Mouse (Mus musculus): ENCODE measurements around the gene Slc25a11. TPM values are rescaled to one million over a fixed set of nuclear protein-coding genes. Genes with fewer than 3 reads are reported as not detected.

Gene Slc25a11
- polyA plus RNA-seq, 1 experiment from 2014 or later, result 174 TPM

GRCm38 (mm10) chr11:70669582-70670345 is 22.5 kb upstream of the Slc25a11 start:
- Histone ChIP-seq H3K36me3 (ENCODE audit: control insufficient read depth, insufficient read depth) (peaks cover 5% of the 10 kb centered on the region), H3K4me2 (ENCODE audit: low read length) (peak overlapping the region; percentile 85), H3K27me3 (replicated peaks; ENCODE audit: control insufficient read depth, insufficient read depth, low read length) (no peaks in the 10 kb centered on the region), H3K4me3 (replicated peaks; ENCODE audit: low read length) (peak overlapping the region; percentile 66), H3K9me3 (ENCODE audit: control insufficient read depth, low read length) (no peaks in the 10 kb centered on the region), H3K4me1 (replicated peaks; ENCODE audit: control insufficient read depth, insufficient read depth, low read length) (peaks cover 24% of the 10 kb centered on the region), H3K9ac (replicated peaks; ENCODE audit: low read depth, low read length) (peak overlapping the region; percentile 63), H3K27ac (ENCODE audit: low read length) (peak overlapping the region; percentile 97)
- peak; percentile 26 for ATAC-seq
- WGBS, result 0% methylated on average over 31 of the region's 31 CpGs

DNA sequence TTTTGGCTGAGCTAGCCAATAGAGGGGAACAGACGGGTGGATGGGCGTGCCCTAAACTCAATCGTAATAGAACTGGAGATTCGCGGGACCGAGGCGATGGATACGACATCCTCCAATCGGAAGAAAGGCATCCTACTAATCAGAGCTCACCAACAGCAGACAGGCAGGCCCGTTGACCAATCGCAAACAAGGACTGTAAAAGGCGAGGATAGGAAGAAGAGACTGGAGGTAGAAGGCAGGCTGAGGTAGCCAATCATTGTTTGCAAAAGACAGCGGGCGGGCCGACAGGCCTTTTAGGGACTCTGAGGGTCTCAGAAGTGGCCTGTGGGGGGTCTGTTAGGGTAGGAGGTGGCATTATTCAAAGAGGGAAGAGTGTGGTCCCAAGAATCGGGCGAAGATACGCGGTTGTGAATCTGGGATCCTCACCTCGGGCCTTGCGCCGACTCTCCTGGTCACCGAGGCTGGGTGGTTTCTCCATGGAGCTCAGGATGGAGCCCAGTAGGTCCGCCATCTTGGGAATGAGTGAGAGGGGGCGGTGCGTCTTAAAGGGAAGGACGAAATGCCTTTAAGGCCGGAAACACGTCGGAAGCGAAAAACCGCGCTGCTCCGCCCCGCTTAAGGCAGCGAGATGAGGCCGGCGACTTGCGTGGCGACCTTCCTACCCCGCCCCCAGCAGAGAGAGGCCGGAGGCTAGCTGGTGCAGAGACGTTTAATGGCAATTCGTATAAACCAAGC is 21.7 kb upstream of the Slc25a11 start, which contains the start of gene Spag7:
Gene Spag7, minus strand, starts transcription at position 646 of the 735 bp plus-strand sequence.
- H3K4me2 ChIP-seq (ENCODE audit: low read length), result peak within 1 kb of the TSS; percentile 85
- H3K27me3 ChIP-seq (replicated peaks; ENCODE audit: control insufficient read depth, insufficient read depth, low read length), result no peaks in the 10 kb centered on the region
- peak within 1 kb of the TSS; percentile 97 for H3K27ac ChIP-seq (ENCODE audit: low read length)
- H3K4me1 ChIP-seq (replicated peaks; ENCODE audit: control insufficient read depth, insufficient read depth, low read length), result peaks cover 24% of the 10 kb centered on the region
- peak; percentile 97 for ATAC-seq
- H3K36me3 ChIP-seq (ENCODE audit: control insufficient read depth, insufficient read depth), result peaks cover 12% of the 10 kb centered on the region
- peak within 1 kb of the TSS; percentile 66 for H3K4me3 ChIP-seq (replicated peaks; ENCODE audit: low read length)
- no peaks in the 10 kb centered on the region for H3K9me3 ChIP-seq (ENCODE audit: control insufficient read depth, low read length)
- WGBS, result under 1% methylated on average over 44 of the region's 44 CpGs
- peak within 1 kb of the TSS; percentile 63 for H3K9ac ChIP-seq (replicated peaks; ENCODE audit: low read depth, low read length)

DNA sequence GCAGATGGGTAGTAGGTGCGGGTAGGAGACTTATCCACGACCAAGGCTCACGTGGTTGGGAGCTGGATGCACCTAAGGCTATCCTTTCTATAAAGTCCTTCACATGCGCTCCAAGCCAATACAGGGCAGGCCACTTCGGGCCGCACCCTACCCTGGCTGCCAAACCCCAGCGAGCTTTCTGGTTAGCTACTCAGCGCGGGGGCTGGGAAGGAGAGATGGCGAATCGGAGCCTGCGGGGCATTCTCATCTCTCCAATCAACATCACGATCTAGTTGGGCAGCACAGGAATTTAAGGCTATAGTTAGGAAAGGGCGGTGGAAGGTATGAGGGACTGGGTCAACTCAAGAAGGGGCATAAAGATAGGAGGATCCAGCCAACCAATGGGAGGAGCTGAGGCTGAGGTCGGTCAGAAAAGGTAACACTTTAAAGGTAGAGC is 21.1 kb upstream of the Slc25a11 start:
- WGBS, result 1% methylated on average over 15 of the region's 15 CpGs
- H3K9me3 ChIP-seq (ENCODE audit: control insufficient read depth, low read length), result no peaks in the 10 kb centered on the region
- ATAC-seq, result peak; percentile 34
- peak overlapping the region; percentile 56 for H3K9ac ChIP-seq (replicated peaks; ENCODE audit: low read depth, low read length)
- H3K4me2 ChIP-seq (ENCODE audit: low read length), result peak overlapping the region; percentile 83
- peak overlapping the region; percentile 97 for H3K27ac ChIP-seq (ENCODE audit: low read length)
- H3K27me3 ChIP-seq (replicated peaks; ENCODE audit: control insufficient read depth, insufficient read depth, low read length), result no peaks in the 10 kb centered on the region
- H3K4me1 ChIP-seq (replicated peaks; ENCODE audit: control insufficient read depth, insufficient read depth, low read length), result peaks cover 24% of the 10 kb centered on the region
- peak overlapping the region; percentile 66 for H3K4me3 ChIP-seq (replicated peaks; ENCODE audit: low read length)
- peaks cover 15% of the 10 kb centered on the region for H3K36me3 ChIP-seq (ENCODE audit: control insufficient read depth, insufficient read depth)

DNA sequence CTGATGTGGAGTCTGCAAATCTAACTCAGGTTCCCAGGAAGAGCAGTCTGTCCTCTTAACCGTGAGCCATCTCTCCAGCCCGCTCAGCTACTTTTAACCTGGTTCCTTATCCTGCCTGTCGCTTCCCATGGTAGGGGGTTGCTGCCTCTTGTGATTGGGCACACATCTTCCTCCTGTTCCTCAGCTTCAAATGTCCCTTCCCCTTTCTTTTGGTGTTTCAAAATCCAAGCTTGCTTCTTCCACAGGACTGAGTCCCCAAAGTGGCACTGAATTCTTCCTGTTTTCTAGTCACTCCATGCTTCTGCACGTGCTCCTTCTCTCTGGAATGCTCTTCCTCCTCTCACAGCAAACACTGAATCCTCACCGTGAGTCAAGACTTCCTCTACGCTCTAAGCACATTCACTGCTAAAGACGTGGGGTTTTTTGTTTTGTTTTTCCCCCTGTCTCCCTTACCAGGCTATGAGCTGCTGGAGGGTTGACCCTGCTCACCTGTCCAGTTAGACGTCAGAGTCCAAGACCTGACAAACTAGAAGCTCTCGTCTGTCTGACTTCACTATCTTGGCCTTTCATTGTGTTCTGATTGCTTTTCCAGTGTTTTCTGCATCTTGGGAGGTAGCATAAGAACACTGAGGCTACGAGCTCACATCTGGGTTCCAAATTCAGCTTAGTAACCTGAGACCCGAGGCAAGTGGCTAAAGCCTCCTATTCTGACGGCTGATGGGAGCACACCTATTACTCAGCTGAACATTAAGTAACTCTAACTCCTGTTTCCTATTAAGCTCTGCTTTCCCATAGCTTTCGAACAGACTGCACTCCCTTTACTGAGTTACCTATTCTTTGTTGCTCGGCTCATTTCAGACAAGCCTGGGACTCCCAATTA is 20.2 kb upstream of the Slc25a11 start:
- peak overlapping the region; percentile 66 for H3K4me3 ChIP-seq (replicated peaks; ENCODE audit: low read length)
- no peaks in the 10 kb centered on the region for H3K9me3 ChIP-seq (ENCODE audit: control insufficient read depth, low read length)
- H3K4me1 ChIP-seq (replicated peaks; ENCODE audit: control insufficient read depth, insufficient read depth, low read length), result peaks cover 24% of the 10 kb centered on the region
- no peak for ATAC-seq
- no peaks in the 10 kb centered on the region for H3K27me3 ChIP-seq (replicated peaks; ENCODE audit: control insufficient read depth, insufficient read depth, low read length)
- peak overlapping the region; percentile 83 for H3K4me2 ChIP-seq (ENCODE audit: low read length)
- H3K9ac ChIP-seq (replicated peaks; ENCODE audit: low read depth, low read length), result peak overlapping the region; percentile 56
- H3K27ac ChIP-seq (ENCODE audit: low read length), result peak overlapping the region; percentile 97; the same call in 1 of the 2 replicates
- peaks cover 21% of the 10 kb centered on the region for H3K36me3 ChIP-seq (ENCODE audit: control insufficient read depth, insufficient read depth)
- 73% methylated on average over 14 of the region's 14 CpGs for WGBS

DNA sequence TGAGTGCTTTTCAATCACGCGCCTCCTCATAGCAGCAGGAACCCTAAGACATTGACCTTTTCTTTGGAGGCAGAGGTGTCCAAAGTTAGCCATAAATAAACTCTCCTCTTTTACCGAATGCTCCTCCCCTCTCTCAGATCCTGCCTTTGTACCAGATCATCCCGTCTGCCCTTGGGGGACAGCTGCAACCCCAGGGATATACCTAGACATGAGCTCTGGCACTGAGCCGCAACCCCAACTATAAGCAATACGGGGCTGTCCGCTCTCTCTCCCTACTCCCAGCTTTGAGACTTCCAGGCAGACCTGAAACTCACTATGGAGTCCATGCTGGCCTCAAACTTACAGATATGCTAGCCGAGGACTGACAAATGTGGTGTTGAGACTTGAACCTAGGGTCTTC is 19.4 kb upstream of the Slc25a11 start:
- no peak for ATAC-seq

DNA sequence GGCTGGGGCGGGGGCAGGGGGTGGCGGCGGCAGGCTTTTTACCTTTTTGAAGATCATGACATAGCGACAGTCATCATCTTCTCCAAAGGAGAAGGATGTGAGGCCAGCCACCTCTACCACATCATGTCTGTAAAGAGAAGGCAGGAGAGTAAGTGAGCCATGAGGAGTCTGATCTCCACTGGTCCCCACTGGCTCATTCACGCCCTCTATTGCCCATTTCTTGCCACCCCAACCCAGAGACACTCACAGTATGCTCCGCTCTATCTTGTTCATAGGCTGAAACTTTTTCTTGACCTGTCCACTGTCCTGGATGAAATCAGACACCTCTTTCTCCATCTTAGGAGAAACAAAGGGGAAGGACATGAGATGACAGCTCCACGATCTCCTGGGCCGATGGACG is 17.5 kb upstream of the Slc25a11 start:
- H3K36me3 ChIP-seq (ENCODE audit: control insufficient read depth, insufficient read depth), result peaks cover 26% of the 10 kb centered on the region
- no peaks in the 10 kb centered on the region for H3K27me3 ChIP-seq (replicated peaks; ENCODE audit: control insufficient read depth, insufficient read depth, low read length)
- ATAC-seq, result no peak

More for the DNA sequence above, 19.4 kb upstream of the Slc25a11 start:
- Histone ChIP-seq H3K4me3 (replicated peaks; ENCODE audit: low read length) (no peak overlapping the region; the same call in 1 of the 2 replicates), H3K27me3 (replicated peaks; ENCODE audit: control insufficient read depth, insufficient read depth, low read length) (no peaks in the 10 kb centered on the region), H3K36me3 (ENCODE audit: control insufficient read depth, insufficient read depth) (peaks cover 26% of the 10 kb centered on the region), H3K4me2 (ENCODE audit: low read length) (no peak overlapping the region), H3K27ac (ENCODE audit: low read length) (no peak overlapping the region), H3K9ac (replicated peaks; ENCODE audit: low read depth, low read length) (no peak overlapping the region), H3K9me3 (ENCODE audit: control insufficient read depth, low read length) (no peaks in the 10 kb centered on the region), H3K4me1 (replicated peaks; ENCODE audit: control insufficient read depth, insufficient read depth, low read length) (peaks cover 24% of the 10 kb centered on the region)
- 94% methylated on average over 8 of the region's 8 CpGs for WGBS

DNA sequence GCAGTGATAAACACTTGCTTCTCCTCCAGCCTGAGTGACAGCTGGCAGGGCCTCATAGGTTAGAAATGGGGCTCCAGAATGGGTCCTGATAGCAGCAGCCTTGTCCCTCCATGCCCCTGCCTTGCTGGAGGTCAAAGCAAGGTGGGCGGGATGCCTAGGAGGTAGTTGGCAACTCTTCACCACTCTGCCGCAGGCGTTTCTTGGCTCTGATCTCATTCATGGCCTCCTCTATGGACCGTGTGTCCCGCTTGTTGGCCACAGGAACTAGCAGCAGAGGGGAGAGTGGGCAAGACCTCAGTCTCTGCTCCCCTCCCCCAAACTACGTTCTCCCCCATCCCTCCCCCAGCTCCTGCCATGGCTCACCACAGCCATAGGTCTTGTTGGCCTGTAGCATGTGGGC is 16.7 kb upstream of the Slc25a11 start:
- Histone ChIP-seq H3K4me3 (replicated peaks; ENCODE audit: low read length) (no peak overlapping the region), H3K4me1 (replicated peaks; ENCODE audit: control insufficient read depth, insufficient read depth, low read length) (peaks cover 11% of the 10 kb centered on the region), H3K9me3 (ENCODE audit: control insufficient read depth, low read length) (no peaks in the 10 kb centered on the region), H3K4me2 (ENCODE audit: low read length) (no peak overlapping the region), H3K36me3 (ENCODE audit: control insufficient read depth, insufficient read depth) (peaks cover 26% of the 10 kb centered on the region), H3K27me3 (replicated peaks; ENCODE audit: control insufficient read depth, insufficient read depth, low read length) (no peaks in the 10 kb centered on the region), H3K9ac (replicated peaks; ENCODE audit: low read depth, low read length) (no peak overlapping the region), H3K27ac (ENCODE audit: low read length) (no peak overlapping the region)
- WGBS, result 88% methylated on average over 6 of the region's 6 CpGs
- ATAC-seq, result no peak

More for the DNA sequence above, 17.5 kb upstream of the Slc25a11 start:
- Histone ChIP-seq H3K4me2 (ENCODE audit: low read length) (no peak overlapping the region), H3K4me1 (replicated peaks; ENCODE audit: control insufficient read depth, insufficient read depth, low read length) (peaks cover 11% of the 10 kb centered on the region), H3K4me3 (replicated peaks; ENCODE audit: low read length) (no peak overlapping the region), H3K27ac (ENCODE audit: low read length) (no peak overlapping the region), H3K9me3 (ENCODE audit: control insufficient read depth, low read length) (no peaks in the 10 kb centered on the region), H3K9ac (replicated peaks; ENCODE audit: low read depth, low read length) (no peak overlapping the region)
- 95% methylated on average over 9 of the region's 9 CpGs for WGBS

DNA sequence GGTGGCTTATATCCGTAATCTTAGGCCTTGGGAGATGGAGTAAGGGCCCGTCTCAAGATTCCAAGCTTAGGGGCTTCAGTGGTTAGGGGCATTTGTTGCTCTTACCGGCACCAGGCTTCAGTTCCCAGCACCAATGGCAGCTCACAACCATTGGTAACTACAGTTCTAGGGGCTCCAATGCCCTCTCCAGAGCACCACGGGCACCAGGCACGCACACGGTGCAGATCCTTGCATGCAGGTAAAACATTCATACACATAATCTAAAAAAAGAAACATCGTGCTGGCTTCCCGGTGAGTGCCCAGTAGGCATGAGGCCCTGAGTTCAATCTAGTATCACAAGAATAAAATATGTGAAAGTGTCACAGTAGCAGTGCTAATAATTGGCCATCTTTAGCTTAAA is 15.8 kb upstream of the Slc25a11 start:
- no peaks in the 10 kb centered on the region for H3K27me3 ChIP-seq (replicated peaks; ENCODE audit: control insufficient read depth, insufficient read depth, low read length)
- no peak for ATAC-seq
- peaks cover 26% of the 10 kb centered on the region for H3K36me3 ChIP-seq (ENCODE audit: control insufficient read depth, insufficient read depth)

More for the DNA sequence above, 15.8 kb upstream of the Slc25a11 start:
- WGBS, result 96% methylated on average over 8 of the region's 8 CpGs
- Histone ChIP-seq H3K9me3 (ENCODE audit: control insufficient read depth, low read length) (no peaks in the 10 kb centered on the region), H3K4me2 (ENCODE audit: low read length) (no peak overlapping the region), H3K4me3 (replicated peaks; ENCODE audit: low read length) (no peak overlapping the region), H3K4me1 (replicated peaks; ENCODE audit: control insufficient read depth, insufficient read depth, low read length) (peaks cover 8% of the 10 kb centered on the region), H3K27ac (ENCODE audit: low read length) (no peak overlapping the region), H3K9ac (replicated peaks; ENCODE audit: low read depth, low read length) (no peak overlapping the region)

All from forebrain, embryonic 16.5 days (tissue).